ENCODE assay signal across 8 mouse cellular contexts in genomic region chr5:23419616-23420170, GRCm38 (mm10). TPM values are rescaled to one million over a fixed set of nuclear protein-coding genes. Genes with fewer than 3 reads are reported as not detected.
DNase-seq lines count a peak whose midpoint lies in the region; ATAC-seq and TF ChIP-seq lines count a peak whose summit lies in the region.

No protein-coding gene starts in this region.

- WGBS in kidney, postnatal 0 days, result 35% methylated on average over 7 of the region's 7 CpGs
- WGBS in intestine, postnatal 0 days, result 36% methylated on average over 7 of the region's 7 CpGs
- WGBS in neural tube, embryonic 12.5 days, result 42% methylated on average over 7 of the region's 7 CpGs

- peak overlapping the region; percentile 84 for H3K4me2 ChIP-seq in kidney, postnatal 0 days (ENCODE audit: low read length)
- H3K4me2 ChIP-seq in intestine, postnatal 0 days (replicated peaks; ENCODE audit: low read depth), result peak overlapping the region; percentile 70
- peak overlapping the region; percentile 63 for H3K4me2 ChIP-seq in neural tube, embryonic 12.5 days (replicated peaks)

- H3K4me1 ChIP-seq in kidney, postnatal 0 days (replicated peaks; ENCODE audit: insufficient read depth, low read length), result peaks cover 15% of the 10 kb centered on the region
- H3K4me1 ChIP-seq in embryonic fibroblast, embryonic 13.5 days (ENCODE audit: control insufficient read depth, insufficient read depth, low read length), result peaks cover 21% of the 10 kb centered on the region
- peaks cover 12% of the 10 kb centered on the region for H3K4me1 ChIP-seq in intestine, postnatal 0 days (replicated peaks; ENCODE audit: control insufficient read depth, insufficient read depth, low read length)
- H3K4me1 ChIP-seq in neural tube, embryonic 12.5 days, result peaks cover 54% of the 10 kb centered on the region

- H3K27me3 ChIP-seq in kidney, postnatal 0 days (ENCODE audit: insufficient read depth, low read length), result no peaks in the 10 kb centered on the region
- no peaks in the 10 kb centered on the region for H3K27me3 ChIP-seq in intestine, postnatal 0 days (replicated peaks; ENCODE audit: control insufficient read depth, insufficient read depth, low read length)
- no peaks in the 10 kb centered on the region for H3K27me3 ChIP-seq in neural tube, embryonic 12.5 days (replicated peaks)

- no peak for TF ChIP-seq POLR2A in embryonic fibroblast, embryonic 13.5 days (IDR thresholded peaks at IDR 0.05; ENCODE audit: low read depth, low read length)

- no peaks in the 10 kb centered on the region for H3K9me3 ChIP-seq in kidney, postnatal 0 days (replicated peaks; ENCODE audit: low read length)
- no peaks in the 10 kb centered on the region for H3K9me3 ChIP-seq in intestine, postnatal 0 days (ENCODE audit: control insufficient read depth)
- H3K9me3 ChIP-seq in neural tube, embryonic 12.5 days, result no peaks in the 10 kb centered on the region

- H3K4me3 ChIP-seq in kidney, postnatal 0 days (replicated peaks; ENCODE audit: low read depth, low read length), result no peak overlapping the region
- H3K4me3 ChIP-seq in embryonic fibroblast, embryonic 13.5 days (ENCODE audit: insufficient read depth, low read length), result no peak overlapping the region
- H3K4me3 ChIP-seq in intestine, postnatal 0 days (ENCODE audit: low read depth, low read length), result no peak overlapping the region
- H3K4me3 ChIP-seq in neural tube, embryonic 12.5 days, result no peak overlapping the region

- H3K9ac ChIP-seq in kidney, postnatal 0 days (ENCODE audit: low read depth, low read length), result peak overlapping the region; percentile 79; the same call in 1 of the 2 replicates
- H3K9ac ChIP-seq in intestine, postnatal 0 days (ENCODE audit: low read depth, low read length), result peak overlapping the region; percentile 2; the same call in 1 of the 2 replicates
- no peak overlapping the region for H3K9ac ChIP-seq in neural tube, embryonic 12.5 days

- DNase-seq in kidney, postnatal 0 days (ENCODE audit: low spot score), result no peak
- no peak for DNase-seq in kidney, postnatal 10 days
- DNase-seq in right cerebral cortex, postnatal 36 days (ENCODE audit: low spot score in 2 of 2), result no peak
- DNase-seq in testis, postnatal 14 days (ENCODE audit: low spot score), result no peak
- no peak for DNase-seq in gastrocnemius, adult 18-20 months (ENCODE audit: low spot score)

- peaks cover 3% of the 10 kb centered on the region; the same call in 1 of the 2 replicates for H3K36me3 ChIP-seq in kidney, postnatal 0 days (ENCODE audit: insufficient read depth, low read length)
- H3K36me3 ChIP-seq in intestine, postnatal 0 days (ENCODE audit: control insufficient read depth, insufficient read depth), result peaks cover 16% of the 10 kb centered on the region; the same call in 1 of the 2 replicates
- H3K36me3 ChIP-seq in neural tube, embryonic 12.5 days, result peaks cover 17% of the 10 kb centered on the region; the same call in 1 of the 2 replicates

- H3K27ac ChIP-seq in kidney, postnatal 0 days, result peak overlapping the region; percentile 97
- peak overlapping the region; percentile 97 for H3K27ac ChIP-seq in embryonic fibroblast, embryonic 13.5 days (ENCODE audit: insufficient read depth, low read length)
- H3K27ac ChIP-seq in intestine, postnatal 0 days (ENCODE audit: low read depth, low read length), result peak overlapping the region; percentile 50
- H3K27ac ChIP-seq in neural tube, embryonic 12.5 days, result no peak overlapping the region

- TF ChIP-seq CTCF in kidney, postnatal 0 days (IDR thresholded peaks at IDR 0.05; ENCODE audit: low read depth), result no peak
- no peak for TF ChIP-seq CTCF in embryonic fibroblast, embryonic 13.5 days (IDR thresholded peaks at IDR 0.05; ENCODE audit: borderline replicate concordance, insufficient read depth, low read length)
- no peak for TF ChIP-seq CTCF in intestine, postnatal 0 days (IDR thresholded peaks at IDR 0.05; ENCODE audit: low read depth)

- no peak for ATAC-seq in kidney, postnatal 0 days (replicated peaks; ENCODE audit: low FRiP score, low read depth)
- no peak for ATAC-seq in intestine, postnatal 0 days
- no peak for ATAC-seq in neural tube, embryonic 12.5 days (ENCODE audit: low FRiP score, low read depth)

RNA-seq across cellular contexts. Expression of gene Kmt2e, which starts 14.5 kb away (rescaled TPM):
- 76.8 and 85.9 TPM in 2 replicates for polyA plus RNA-seq in kidney, postnatal 0 days (2015; fragmentation: Nextera tagmentation; extraction: Ambion mirVana)
- 52.4 and 71.8 TPM in 2 replicates for polyA plus RNA-seq in embryonic fibroblast, embryonic 13.5 days (2011; ENCODE audit: insufficient read length, low read depth, missing spikeins)
- polyA plus RNA-seq in intestine, postnatal 0 days (2015; fragmentation: Nextera tagmentation; extraction: Ambion mirVana), result 44.8 and 49.3 TPM in 2 replicates
- 142 and 145 TPM in 2 replicates for polyA plus RNA-seq in neural tube, embryonic 12.5 days (2016; fragmentation: Nextera tagmentation; extraction: Ambion mirVana)
- 10 to 100 TPM; 20.3 to 28.3 TPM for total RNA-seq in gastrocnemius, adult 18-20 months (2021)
